Mouse (Mus musculus) heart, postnatal 0 days (tissue): ENCODE data around the gene Oit3.

Source experiments
- CTCF ChIP-seq: IDR thresholded peaks from 2 replicates; pipeline ENCODE4 v1.5.1; 2016; ENCODE audit warnings: antibody characterized with exemption, control low read depth, low read depth
- EP300 ChIP-seq: IDR thresholded peaks from 2 replicates; pipeline ENCODE4 v1.6.1; 2016; ENCODE audit warnings: antibody characterized with exemption, low read depth

DNA sequence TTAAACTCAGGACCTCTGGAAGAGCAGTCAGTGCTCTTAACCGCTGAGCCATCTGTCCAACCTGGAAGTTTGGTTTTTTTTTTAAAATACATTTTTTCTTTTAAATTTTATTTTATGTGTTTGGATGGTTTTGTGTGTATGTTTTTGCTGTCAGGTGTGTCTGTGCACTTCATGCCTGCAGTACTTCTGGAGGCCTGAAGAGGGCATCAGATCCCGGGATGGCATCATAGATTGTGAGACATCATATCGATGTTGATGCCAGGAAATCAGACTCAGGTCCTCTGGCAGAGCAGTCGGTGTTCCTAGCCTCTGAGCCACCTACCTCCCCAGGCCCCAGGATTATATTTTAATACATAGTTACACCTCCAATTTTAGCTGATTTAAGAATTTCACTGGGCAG, 27.9 kb downstream of the Oit3 start:
- TF ChIP-seq CTCF (no peak), EP300 (no peak)
